ENCODE assay signal across 9 mouse cellular contexts in genomic region chr7:122459203-122459965, GRCm38 (mm10).
DNase-seq lines count a peak whose midpoint lies in the region; ATAC-seq and TF ChIP-seq lines count a peak whose summit lies in the region.
"Had no signal": no experiment of that assay in that cellular context is flagged by ENCODE, and none has a peak within 500 bp of the region (broad histone marks: within the 10 kb centered on the region; RNA-seq: fewer than 3 reads in every experiment).

No protein-coding gene starts in this region.

- ATAC-seq in erythroblast, adult 5-6 weeks (replicated peaks; ENCODE audit: low FRiP score, poor library complexity, severe bottlenecking) = peak; percentile 67; the same call in 1 of the 2 replicates
- ATAC-seq in heart, embryonic 16.5 days (replicated peaks; ENCODE audit: extremely low read depth, insufficient read depth, low FRiP score) = 0 out of 2 replicates have a peak, but pooled peaks have one; percentile 55
- ATAC-seq in liver, embryonic 14.5 days (ENCODE audit: insufficient read depth) = peak; percentile 35; the same call in 1 of the 2 replicates
- peak; percentile 68 for ATAC-seq in neural tube, embryonic 11.5 days (ENCODE audit: insufficient read depth, low FRiP score, low TSS enrichment)
- ATAC-seq in stomach, embryonic 16.5 days (ENCODE audit: insufficient read depth, low FRiP score) = peak; percentile 62; the same call in 1 of the 2 replicates

- no peaks in the 10 kb centered on the region for H3K9me3 ChIP-seq in heart, embryonic 16.5 days (replicated peaks; ENCODE audit: control insufficient read depth, low read length)
- H3K9me3 ChIP-seq in liver, embryonic 14.5 days (ENCODE audit: control insufficient read depth, low read length) = no peaks in the 10 kb centered on the region
- no peaks in the 10 kb centered on the region for H3K9me3 ChIP-seq in neural tube, embryonic 11.5 days (ENCODE audit: control insufficient read depth, low read length)
- H3K9me3 ChIP-seq in stomach, embryonic 16.5 days (replicated peaks; ENCODE audit: control insufficient read depth, low read length) = no peaks in the 10 kb centered on the region

- no peaks in the 10 kb centered on the region for H3K27me3 ChIP-seq in heart, embryonic 16.5 days (ENCODE audit: control insufficient read depth, insufficient read depth, low read length)
- no peaks in the 10 kb centered on the region for H3K27me3 ChIP-seq in liver, embryonic 14.5 days (ENCODE audit: control insufficient read depth, insufficient read depth, low read length)
- no peaks in the 10 kb centered on the region for H3K27me3 ChIP-seq in neural tube, embryonic 11.5 days (ENCODE audit: control insufficient read depth, insufficient read depth, low read length)
- H3K27me3 ChIP-seq in stomach, embryonic 16.5 days (ENCODE audit: control insufficient read depth, insufficient read depth, low read length) = no peaks in the 10 kb centered on the region

- no peaks in the 10 kb centered on the region for H3K36me3 ChIP-seq in heart, embryonic 16.5 days (ENCODE audit: control insufficient read depth, insufficient read depth)
- H3K36me3 ChIP-seq in liver, embryonic 14.5 days (replicated peaks; ENCODE audit: control insufficient read depth, insufficient read depth, low read depth) = no peaks in the 10 kb centered on the region
- no peaks in the 10 kb centered on the region for H3K36me3 ChIP-seq in neural tube, embryonic 11.5 days (ENCODE audit: control insufficient read depth, insufficient read depth, low read length)
- H3K36me3 ChIP-seq in stomach, embryonic 16.5 days (ENCODE audit: control insufficient read depth, insufficient read depth, low read length) = no peaks in the 10 kb centered on the region

- DNase-seq in CD4-positive, CD25-positive, alpha-beta regulatory T cell, adult 2 months (ENCODE audit: low read depth, low spot score) = peak; percentile 91
- peak; percentile 80 for DNase-seq in kidney, postnatal 14 days
- peak; percentile 48 to 53 (median 51) for DNase-seq in liver, embryonic 14.5 days (ENCODE audit: low read depth in 3 of 3, low spot score in 3 of 3)
- peak; percentile 91 for DNase-seq in neural tube, embryonic 11.5 days (ENCODE audit: low spot score)

- no peak overlapping the region for H3K9ac ChIP-seq in heart, embryonic 16.5 days (ENCODE audit: low read length)
- no peak overlapping the region for H3K9ac ChIP-seq in liver, embryonic 14.5 days (replicated peaks)
- no peak overlapping the region for H3K9ac ChIP-seq in neural tube, embryonic 11.5 days (ENCODE audit: low read length)
- no peak overlapping the region for H3K9ac ChIP-seq in stomach, embryonic 16.5 days (ENCODE audit: low read length)

- peak; percentile 88 for TF ChIP-seq CTCF in bone marrow macrophage, adult 2 months (IDR thresholded peaks at IDR 0.05; ENCODE audit: low read depth, low read length)
- peak; percentile 91 for TF ChIP-seq CTCF in liver, embryonic 14.5 days (IDR thresholded peaks at IDR 0.05; ENCODE audit: low read depth)

- H3K4me2 ChIP-seq in heart, embryonic 16.5 days (ENCODE audit: low read depth, low read length) = no peak overlapping the region
- H3K4me2 ChIP-seq in liver, embryonic 14.5 days (ENCODE audit: low read depth) = no peak overlapping the region
- H3K4me2 ChIP-seq in neural tube, embryonic 11.5 days (ENCODE audit: low read depth) = no peak overlapping the region
- no peak overlapping the region for H3K4me2 ChIP-seq in stomach, embryonic 16.5 days (ENCODE audit: low read depth, low read length)

- no peak for TF ChIP-seq POLR2A in bone marrow macrophage, adult 2 months (IDR thresholded peaks at IDR 0.05; ENCODE audit: borderline replicate concordance, low read depth, low read length)

- H3K27ac ChIP-seq in bone marrow macrophage, adult 2 months (ENCODE audit: insufficient read depth, low read depth, low read length) = peak overlapping the region; percentile 37
- H3K27ac ChIP-seq in heart, embryonic 16.5 days (ENCODE audit: low read length) = no peak overlapping the region
- no peak overlapping the region for H3K27ac ChIP-seq in liver, embryonic 14.5 days
- H3K27ac ChIP-seq in neural tube, embryonic 11.5 days (ENCODE audit: low read depth, low read length) = no peak overlapping the region
- no peak overlapping the region for H3K27ac ChIP-seq in stomach, embryonic 16.5 days (ENCODE audit: low read length)

- 68% methylated on average over 9 of the region's 9 CpGs for WGBS in heart, embryonic 16.5 days
- 48% methylated on average over 9 of the region's 9 CpGs for WGBS in liver, embryonic 14.5 days (ENCODE audit: insufficient replicate concordance)
- WGBS in neural tube, embryonic 11.5 days = 75% methylated on average over 9 of the region's 9 CpGs
- WGBS in stomach, embryonic 16.5 days = 64% methylated on average over 9 of the region's 9 CpGs

- peaks cover 20% of the 10 kb centered on the region for H3K4me1 ChIP-seq in bone marrow macrophage, adult 2 months (ENCODE audit: control insufficient read depth, insufficient read depth, low read length)
- H3K4me1 ChIP-seq in heart, embryonic 16.5 days (ENCODE audit: control insufficient read depth, insufficient read depth, low read length) = no peaks in the 10 kb centered on the region
- H3K4me1 ChIP-seq in liver, embryonic 14.5 days (replicated peaks; ENCODE audit: control insufficient read depth in 2 of 2, insufficient read depth in 2 of 2, low read length in 1 of 2) = no peaks in the 10 kb centered on the region
- H3K4me1 ChIP-seq in neural tube, embryonic 11.5 days (ENCODE audit: control insufficient read depth, insufficient read depth, low read length) = no peaks in the 10 kb centered on the region
- H3K4me1 ChIP-seq in stomach, embryonic 16.5 days (ENCODE audit: control insufficient read depth, insufficient read depth, low read length) = no peaks in the 10 kb centered on the region

- no peak overlapping the region for H3K4me3 ChIP-seq in bone marrow macrophage, adult 2 months (ENCODE audit: insufficient read depth, low read length)
- no peak overlapping the region for H3K4me3 ChIP-seq in heart, embryonic 16.5 days (ENCODE audit: low read length)
- no peak overlapping the region for H3K4me3 ChIP-seq in liver, embryonic 14.5 days (ENCODE audit: insufficient read depth in 1 of 2, low read depth in 2 of 2, low read length in 2 of 2)
- H3K4me3 ChIP-seq in neural tube, embryonic 11.5 days (ENCODE audit: low read depth, low read length) = no peak overlapping the region
- H3K4me3 ChIP-seq in stomach, embryonic 16.5 days (replicated peaks; ENCODE audit: low read length) = no peak overlapping the region
- H3K4me3 ChIP-seq: erythroblast, embryonic 14.5 days had no signal

- TF ChIP-seq EP300 in liver, embryonic 14.5 days (IDR thresholded peaks at IDR 0.05; ENCODE audit: low read depth) = no peak
